Mouse (Mus musculus): ENCODE measurements around the gene Tubg2. TPM values are rescaled to one million over a fixed set of nuclear protein-coding genes. Genes with fewer than 3 reads are reported as not detected.
A peak's percentile ranks its signal among the peaks of the same experiment; 100 is the strongest.
"Not testable (repeated sequence)": the region's sequence is repeated elsewhere in the genome, so short reads cannot be mapped to it uniquely, and the experiment has no call there.

Tubg2 gene
- total and polyA plus RNA-seq, 2 experiments from 2014 or later: 1.8 TPM; not detected in 1

DNA sequence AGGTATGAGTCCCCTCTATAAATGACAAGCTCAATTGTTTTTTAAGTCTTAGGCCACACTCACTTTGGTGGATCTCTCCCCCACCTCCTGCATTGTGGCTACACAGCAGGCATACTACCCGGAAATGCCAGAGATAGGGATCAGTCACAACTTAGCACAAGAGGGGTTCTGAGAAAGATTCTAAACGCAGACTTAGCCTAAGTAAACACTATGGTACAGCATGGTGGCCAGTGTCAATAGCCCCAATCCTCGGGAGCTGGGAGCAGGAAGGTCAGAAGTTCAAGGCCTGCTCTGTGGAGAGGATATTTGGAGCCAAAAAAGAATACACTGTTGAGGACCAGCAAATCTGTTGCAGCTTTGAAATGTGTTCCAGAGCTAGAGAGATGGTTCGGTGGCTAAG, 37.6 kb upstream of the Tubg2 start:
- peaks cover 13% of the 10 kb centered on the region for H3K36me3 ChIP-seq (replicated peaks; ENCODE audit: control insufficient read depth, insufficient read depth, low read length)
- peak overlapping the region; percentile 88; the same call in 1 of the 2 replicates for H3K9ac ChIP-seq (replicated peaks; ENCODE audit: low read depth, low read length)
- peak overlapping the region; percentile 84 for H3K4me2 ChIP-seq (ENCODE audit: low read depth, low read length)
- peak overlapping the region; percentile 89; the same call in 1 of the 2 replicates for H3K27ac ChIP-seq (ENCODE audit: low read depth)
- H3K9me3 ChIP-seq (replicated peaks; ENCODE audit: control insufficient read depth, low read length): no peaks in the 10 kb centered on the region
- ATAC-seq (ENCODE audit: insufficient read depth, low read depth) (no peak), DNase-seq (ENCODE audit: low spot score) (no peak)
- peaks cover 24% of the 10 kb centered on the region for H3K4me1 ChIP-seq (ENCODE audit: control insufficient read depth, insufficient read depth)
- 27% methylated on average over 4 of the region's 4 CpGs for WGBS
- H3K27me3 ChIP-seq (ENCODE audit: control insufficient read depth, insufficient read depth, low read length): no peaks in the 10 kb centered on the region
- no peak for TF ChIP-seq CTCF (IDR thresholded peaks at IDR 0.05; ENCODE audit: low read depth)
- no peak for TF ChIP-seq EP300 (IDR thresholded peaks at IDR 0.05; ENCODE audit: low read depth)
- H3K4me3 ChIP-seq (ENCODE audit: low read depth, low read length): peak overlapping the region; percentile 74

DNA sequence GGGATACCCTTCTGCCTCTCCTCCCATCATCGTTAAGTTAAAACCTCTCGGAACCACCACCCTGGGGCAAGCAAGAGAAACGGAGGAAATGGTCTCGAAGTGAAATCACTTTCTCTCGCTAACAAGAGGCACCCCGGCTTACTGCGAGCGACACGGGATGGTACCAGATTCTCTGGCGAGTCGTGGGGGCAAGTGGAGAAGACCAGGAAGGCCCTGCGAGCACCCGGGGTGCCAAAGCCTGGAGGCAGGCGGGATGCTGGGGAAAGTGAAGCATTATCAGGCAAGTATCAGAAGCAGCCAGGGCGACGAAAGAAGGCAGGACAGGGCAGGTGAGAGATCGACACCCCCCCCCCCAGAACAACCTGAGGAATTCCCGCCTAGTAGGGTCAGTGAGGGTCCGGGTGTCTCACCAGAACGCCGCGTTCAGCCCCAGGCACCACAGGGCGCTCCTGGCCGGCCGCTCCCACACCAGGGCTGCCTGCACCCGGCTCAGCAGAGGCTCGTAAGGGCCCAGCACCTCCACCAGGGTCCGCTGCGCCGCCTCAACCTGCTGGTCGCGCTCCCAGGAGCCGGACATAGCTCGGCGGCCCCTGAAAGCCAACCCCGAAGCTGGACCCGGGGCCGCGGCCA, 36.5 kb upstream of the Tubg2 start:
- Histone ChIP-seq H3K4me2 (ENCODE audit: low read depth, low read length) (peak overlapping the region; percentile 84), H3K4me1 (ENCODE audit: control insufficient read depth, insufficient read depth) (peaks cover 24% of the 10 kb centered on the region), H3K36me3 (replicated peaks; ENCODE audit: control insufficient read depth, insufficient read depth, low read length) (peaks cover 18% of the 10 kb centered on the region), H3K27ac (ENCODE audit: low read depth) (peak overlapping the region; percentile 89), H3K4me3 (ENCODE audit: low read depth, low read length) (peak overlapping the region; percentile 74), H3K27me3 (ENCODE audit: control insufficient read depth, insufficient read depth, low read length) (no peaks in the 10 kb centered on the region), H3K9ac (replicated peaks; ENCODE audit: low read depth, low read length) (peak overlapping the region; percentile 88), H3K9me3 (replicated peaks; ENCODE audit: control insufficient read depth, low read length) (no peaks in the 10 kb centered on the region)
- WGBS: under 1% methylated on average over 34 of the region's 39 CpGs
- DNase-seq (ENCODE audit: low spot score) (no peak), ATAC-seq (ENCODE audit: insufficient read depth, low read depth) (peak; percentile 73)
- TF ChIP-seq EP300 (IDR thresholded peaks at IDR 0.05; ENCODE audit: low read depth) (no peak), CTCF (IDR thresholded peaks at IDR 0.05; ENCODE audit: low read depth) (peak; percentile 25)

DNA sequence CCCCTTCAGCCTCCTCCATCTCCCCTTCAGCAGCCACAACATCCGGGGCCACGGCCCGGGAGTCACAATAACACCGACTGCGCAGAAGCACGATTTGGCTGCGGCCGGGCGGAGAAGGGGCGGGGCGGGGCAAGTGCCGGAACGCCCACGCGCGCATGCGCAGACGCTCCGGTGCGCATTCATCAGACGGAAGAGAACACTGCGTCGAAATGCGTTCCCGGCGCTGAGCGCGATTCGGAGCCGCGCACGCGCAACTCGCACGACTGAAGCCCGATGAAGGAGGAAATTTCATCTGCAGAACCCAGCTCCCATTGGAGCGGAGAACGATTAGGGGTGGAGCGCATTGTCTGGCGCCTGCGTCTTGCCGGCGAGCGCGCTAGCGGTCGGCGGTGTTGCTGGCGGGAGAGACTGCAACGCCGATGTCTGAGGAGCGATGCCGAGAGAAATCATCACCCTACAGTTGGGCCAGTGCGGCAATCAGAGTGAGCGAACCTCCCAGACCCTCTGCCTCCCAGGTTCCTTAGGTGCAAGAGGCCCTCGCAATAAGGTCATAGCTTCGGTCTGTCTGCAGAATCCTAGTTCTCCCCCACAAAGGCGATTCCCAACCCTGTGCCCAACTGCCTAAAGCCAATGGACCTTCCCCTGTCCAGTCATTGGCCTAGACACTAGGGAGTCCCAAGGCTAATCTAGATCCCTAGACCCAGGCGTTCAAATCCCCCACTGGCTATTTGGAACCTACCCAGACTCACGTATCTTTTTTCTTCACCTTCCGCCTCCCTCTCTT, 35.8 kb upstream of the Tubg2 start, which contains the start of the genes Retreg3 and Tubg1:
Gene Retreg3, minus strand, starts transcription at position 133 of the 784 bp plus-strand sequence.
Gene Tubg1, plus strand, starts transcription at position 178 of the 784 bp plus-strand sequence.
- peak within 1 kb of the TSS; percentile 89 for H3K27ac ChIP-seq (ENCODE audit: low read depth)
- peak; percentile 97 for DNase-seq (ENCODE audit: low spot score)
- peaks cover 18% of the 10 kb centered on the region for H3K36me3 ChIP-seq (replicated peaks; ENCODE audit: control insufficient read depth, insufficient read depth, low read length)
- no peak for TF ChIP-seq EP300 (IDR thresholded peaks at IDR 0.05; ENCODE audit: low read depth)
- no peak for TF ChIP-seq CTCF (IDR thresholded peaks at IDR 0.05; ENCODE audit: low read depth)
- peak within 1 kb of the TSS; percentile 84 for H3K4me2 ChIP-seq (ENCODE audit: low read depth, low read length)
- H3K9me3 ChIP-seq (replicated peaks; ENCODE audit: control insufficient read depth, low read length): no peaks in the 10 kb centered on the region
- H3K27me3 ChIP-seq (ENCODE audit: control insufficient read depth, insufficient read depth, low read length): no peaks in the 10 kb centered on the region
- peak; percentile 97 for ATAC-seq (ENCODE audit: insufficient read depth, low read depth)
- under 1% methylated on average over 61 of the region's 61 CpGs for WGBS
- peak within 1 kb of the TSS; percentile 88 for H3K9ac ChIP-seq (replicated peaks; ENCODE audit: low read depth, low read length)
- H3K4me1 ChIP-seq (ENCODE audit: control insufficient read depth, insufficient read depth): peaks cover 24% of the 10 kb centered on the region
- peak within 1 kb of the TSS; percentile 74 for H3K4me3 ChIP-seq (ENCODE audit: low read depth, low read length)

DNA sequence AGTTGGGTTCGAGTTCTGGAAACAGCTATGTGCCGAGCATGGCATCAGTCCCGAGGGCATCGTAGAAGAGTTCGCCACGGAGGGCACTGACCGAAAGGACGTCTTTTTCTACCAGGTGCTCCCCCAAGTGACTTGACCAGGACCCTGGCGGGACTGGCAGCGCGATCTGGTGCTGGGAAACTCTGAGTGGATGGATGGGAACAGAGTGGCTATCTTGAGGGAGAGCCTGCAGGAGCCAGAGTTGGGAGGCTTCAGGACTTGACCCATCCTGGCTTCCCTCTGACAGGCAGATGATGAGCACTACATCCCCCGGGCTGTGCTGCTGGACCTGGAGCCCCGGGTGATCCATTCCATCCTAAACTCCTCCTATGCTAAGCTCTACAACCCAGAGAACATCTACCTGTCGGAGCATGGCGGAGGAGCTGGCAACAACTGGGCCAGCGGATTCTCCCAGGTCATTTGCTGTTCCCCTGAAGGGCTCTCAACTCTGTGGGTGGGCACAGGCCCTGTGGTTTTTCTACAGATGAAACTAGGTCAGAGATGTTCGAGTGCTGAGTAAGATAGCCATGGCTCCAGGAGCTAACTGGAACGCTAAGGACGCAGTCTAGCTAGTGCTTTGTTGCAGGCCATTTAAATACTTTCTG, 35.0 kb upstream of the Tubg2 start:
- Histone ChIP-seq H3K4me2 (ENCODE audit: low read depth, low read length) (peak overlapping the region; percentile 73), H3K36me3 (replicated peaks; ENCODE audit: control insufficient read depth, insufficient read depth, low read length) (peaks cover 24% of the 10 kb centered on the region), H3K4me1 (ENCODE audit: control insufficient read depth, insufficient read depth) (peaks cover 24% of the 10 kb centered on the region), H3K9ac (replicated peaks; ENCODE audit: low read depth, low read length) (peak overlapping the region; percentile 55), H3K9me3 (replicated peaks; ENCODE audit: control insufficient read depth, low read length) (no peaks in the 10 kb centered on the region), H3K27ac (ENCODE audit: low read depth) (peak overlapping the region; percentile 81), H3K27me3 (ENCODE audit: control insufficient read depth, insufficient read depth, low read length) (no peaks in the 10 kb centered on the region), H3K4me3 (ENCODE audit: low read depth, low read length) (peak overlapping the region; percentile 74)
- WGBS: 19% methylated on average over 19 of the region's 19 CpGs
- DNase-seq (ENCODE audit: low spot score) (no peak), ATAC-seq (ENCODE audit: insufficient read depth, low read depth) (no peak)
- TF ChIP-seq EP300 (IDR thresholded peaks at IDR 0.05; ENCODE audit: low read depth): no peak
- TF ChIP-seq CTCF (IDR thresholded peaks at IDR 0.05; ENCODE audit: low read depth): no peak

DNA sequence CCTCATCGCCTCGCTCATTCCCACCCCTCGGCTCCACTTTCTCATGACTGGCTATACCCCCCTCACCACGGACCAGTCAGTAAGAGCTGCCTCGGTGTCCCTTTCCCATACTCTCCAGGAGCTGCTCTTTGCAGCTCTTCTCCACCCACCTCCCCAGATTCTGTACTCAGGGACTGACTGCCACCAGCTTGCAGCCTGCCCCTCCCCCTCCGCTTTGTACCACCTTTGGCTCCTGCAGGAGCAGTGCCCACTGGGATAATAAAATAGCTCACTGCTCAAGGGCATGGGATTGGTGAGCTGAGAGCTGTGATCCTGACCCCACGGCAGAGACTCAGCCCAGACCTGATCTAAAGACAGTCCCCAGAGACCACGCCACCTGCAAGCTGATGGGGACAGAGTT, 31.2 kb upstream of the Tubg2 start:
- not testable (repeated sequence) for DNase-seq (ENCODE audit: low spot score); H3K4me1 ChIP-seq (ENCODE audit: control insufficient read depth, insufficient read depth); ATAC-seq (ENCODE audit: insufficient read depth, low read depth); H3K4me3 ChIP-seq (ENCODE audit: low read depth, low read length); H3K9me3 ChIP-seq (replicated peaks; ENCODE audit: control insufficient read depth, low read length); H3K27me3 ChIP-seq (ENCODE audit: control insufficient read depth, insufficient read depth, low read length); H3K4me2 ChIP-seq (ENCODE audit: low read depth, low read length); H3K9ac ChIP-seq (replicated peaks; ENCODE audit: low read depth, low read length); H3K27ac ChIP-seq (ENCODE audit: low read depth)
- peaks cover 36% of the 10 kb centered on the region for H3K36me3 ChIP-seq (replicated peaks; ENCODE audit: control insufficient read depth, insufficient read depth, low read length)
- 95% methylated on average over 8 of the region's 8 CpGs for WGBS

DNA sequence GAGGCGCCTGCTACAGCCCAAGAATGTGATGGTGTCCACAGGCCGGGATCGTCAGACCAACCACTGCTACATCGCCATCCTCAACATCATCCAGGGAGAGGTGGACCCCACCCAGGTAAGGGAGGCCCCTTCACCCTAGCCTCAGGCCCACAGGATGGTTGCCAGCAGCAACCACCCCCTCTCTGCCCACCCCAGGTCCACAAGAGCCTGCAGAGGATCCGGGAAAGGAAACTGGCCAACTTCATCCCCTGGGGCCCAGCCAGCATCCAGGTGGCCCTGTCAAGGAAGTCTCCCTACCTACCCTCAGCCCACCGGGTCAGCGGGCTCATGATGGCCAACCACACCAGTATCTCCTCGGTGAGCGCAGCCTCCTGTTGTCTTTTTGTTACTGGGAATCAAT, 30.7 kb upstream of the Tubg2 start:
- H3K27ac ChIP-seq (ENCODE audit: low read depth); H3K4me2 ChIP-seq (ENCODE audit: low read depth, low read length); H3K27me3 ChIP-seq (ENCODE audit: control insufficient read depth, insufficient read depth, low read length); H3K4me1 ChIP-seq (ENCODE audit: control insufficient read depth, insufficient read depth); H3K9me3 ChIP-seq (replicated peaks; ENCODE audit: control insufficient read depth, low read length); H3K4me3 ChIP-seq (ENCODE audit: low read depth, low read length); H3K9ac ChIP-seq (replicated peaks; ENCODE audit: low read depth, low read length); ATAC-seq (ENCODE audit: insufficient read depth, low read depth); DNase-seq (ENCODE audit: low spot score): not testable (repeated sequence)
- 90% methylated on average over 7 of the region's 9 CpGs for WGBS
- peaks cover 36% of the 10 kb centered on the region for H3K36me3 ChIP-seq (replicated peaks; ENCODE audit: control insufficient read depth, insufficient read depth, low read length)
